Mouse (Mus musculus): Measurements from ENCODE around the gene Adgra1. TPM values are rescaled to one million over a fixed set of nuclear protein-coding genes. Genes with fewer than 3 reads are reported as not detected.

The Adgra1 gene
- polyA plus RNA-seq, 1 experiment from 2014 or later: 17.9 TPM

- H3K4me3 ChIP-seq (replicated peaks; ENCODE audit: low read length): no peak overlapping the region
- H3K9ac ChIP-seq (replicated peaks; ENCODE audit: low read depth, low read length): no peak overlapping the region
- no peaks in the 10 kb centered on the region for H3K36me3 ChIP-seq (ENCODE audit: control insufficient read depth, insufficient read depth)
- no peaks in the 10 kb centered on the region for H3K9me3 ChIP-seq (ENCODE audit: control insufficient read depth, low read length)
- peaks cover 19% of the 10 kb centered on the region for H3K4me1 ChIP-seq (replicated peaks; ENCODE audit: control insufficient read depth, insufficient read depth, low read length)
- no peak overlapping the region for H3K27ac ChIP-seq (ENCODE audit: low read length)
- H3K27me3 ChIP-seq (replicated peaks; ENCODE audit: control insufficient read depth, insufficient read depth, low read length): peaks cover 17% of the 10 kb centered on the region
- 84% methylated on average over 7 of the region's 7 CpGs for WGBS
- ATAC-seq: no peak
- H3K4me2 ChIP-seq (ENCODE audit: low read length): no peak overlapping the region
Measured at GRCm38 (mm10) chr7:139896796-139897195, 62.8 kb downstream of the Adgra1 start.

DNA sequence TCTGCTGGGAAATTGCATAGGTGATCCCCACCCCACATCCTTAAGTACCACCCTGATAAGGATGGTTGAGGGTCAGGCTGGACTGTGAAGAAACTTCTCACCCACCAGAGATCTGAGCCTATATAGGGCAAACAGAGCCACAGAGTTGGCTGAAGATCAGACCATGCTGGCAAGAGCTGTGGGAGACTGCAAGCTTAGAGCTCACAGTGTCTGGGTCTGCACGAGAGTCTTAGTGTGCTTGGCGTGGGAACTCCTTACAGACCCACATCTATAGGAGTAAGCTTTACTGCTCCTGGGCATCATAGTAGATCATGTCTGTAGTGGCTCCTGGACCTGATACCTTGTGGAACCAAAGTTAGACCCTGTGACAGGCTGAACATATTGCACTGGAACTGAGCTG, 64.6 kb downstream of the Adgra1 start:
- H3K9me3 ChIP-seq (ENCODE audit: control insufficient read depth, low read length): no peaks in the 10 kb centered on the region
- H3K36me3 ChIP-seq (ENCODE audit: control insufficient read depth, insufficient read depth): no peaks in the 10 kb centered on the region
- H3K4me1 ChIP-seq (replicated peaks; ENCODE audit: control insufficient read depth, insufficient read depth, low read length): peaks cover 19% of the 10 kb centered on the region
- 61% methylated on average over 2 of the region's 2 CpGs for WGBS
- no peak for ATAC-seq
- no peak overlapping the region for H3K4me3 ChIP-seq (replicated peaks; ENCODE audit: low read length)
- no peak overlapping the region for H3K9ac ChIP-seq (replicated peaks; ENCODE audit: low read depth, low read length)
- H3K4me2 ChIP-seq (ENCODE audit: low read length): no peak overlapping the region
- H3K27ac ChIP-seq (ENCODE audit: low read length): no peak overlapping the region
- H3K27me3 ChIP-seq (replicated peaks; ENCODE audit: control insufficient read depth, insufficient read depth, low read length): peaks cover 11% of the 10 kb centered on the region; the same call in 1 of the 2 replicates

DNA sequence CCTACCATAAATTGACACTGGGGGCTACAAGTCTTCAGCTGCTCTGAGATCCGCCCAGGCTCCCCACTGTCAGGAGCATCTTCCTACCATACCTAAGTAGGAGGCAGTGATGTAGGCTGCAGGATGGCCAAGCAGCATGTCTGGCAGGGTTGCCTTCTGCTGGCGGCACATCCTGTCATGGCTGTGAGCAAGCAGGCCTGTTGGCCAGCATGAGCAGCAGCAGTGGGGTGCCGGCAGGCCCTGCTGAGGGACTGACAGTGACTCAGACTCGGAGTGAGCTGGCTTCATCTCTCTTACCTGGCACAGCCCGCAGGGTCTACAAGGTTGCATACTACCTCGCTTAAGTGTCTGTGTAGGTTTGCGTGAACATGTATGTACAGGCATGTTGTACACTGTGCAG, 65.5 kb downstream of the Adgra1 start:
- no peak overlapping the region for H3K4me3 ChIP-seq (replicated peaks; ENCODE audit: low read length)
- no peaks in the 10 kb centered on the region for H3K36me3 ChIP-seq (ENCODE audit: control insufficient read depth, insufficient read depth)
- no peak overlapping the region for H3K4me2 ChIP-seq (ENCODE audit: low read length)
- 75% methylated on average over 7 of the region's 7 CpGs for WGBS
- no peak for ATAC-seq
- H3K27ac ChIP-seq (ENCODE audit: low read length): no peak overlapping the region
- H3K27me3 ChIP-seq (replicated peaks; ENCODE audit: control insufficient read depth, insufficient read depth, low read length): peaks cover 11% of the 10 kb centered on the region; the same call in 1 of the 2 replicates
- peaks cover 17% of the 10 kb centered on the region for H3K4me1 ChIP-seq (replicated peaks; ENCODE audit: control insufficient read depth, insufficient read depth, low read length)
- H3K9ac ChIP-seq (replicated peaks; ENCODE audit: low read depth, low read length): no peak overlapping the region
- no peaks in the 10 kb centered on the region for H3K9me3 ChIP-seq (ENCODE audit: control insufficient read depth, low read length)

DNA sequence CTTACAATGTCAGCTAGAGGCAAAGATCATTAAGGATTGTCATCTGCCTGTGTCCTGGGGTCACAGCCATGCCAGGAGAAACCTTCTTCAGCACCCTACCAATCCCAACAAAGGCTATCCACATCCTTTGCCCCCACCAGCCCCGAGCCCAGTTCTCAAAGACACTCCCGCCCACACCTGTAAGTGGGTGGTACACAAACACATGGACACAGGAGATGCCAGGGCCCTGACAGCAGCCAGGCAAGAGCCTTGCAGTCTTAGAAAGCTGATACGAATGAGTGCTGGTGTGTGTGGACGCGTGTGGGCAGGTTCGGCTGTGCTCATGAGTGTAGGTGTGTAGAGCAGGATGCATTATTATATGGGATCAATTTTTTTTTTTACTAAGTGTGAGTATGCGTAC, 66.5 kb downstream of the Adgra1 start:
- no peaks in the 10 kb centered on the region for H3K9me3 ChIP-seq (ENCODE audit: control insufficient read depth, low read length)
- H3K4me1 ChIP-seq (replicated peaks; ENCODE audit: control insufficient read depth, insufficient read depth, low read length): peaks cover 8% of the 10 kb centered on the region
- no peak for ATAC-seq
- WGBS: 96% methylated on average over 7 of the region's 7 CpGs
- H3K27ac ChIP-seq (ENCODE audit: low read length): no peak overlapping the region
- no peak overlapping the region for H3K4me3 ChIP-seq (replicated peaks; ENCODE audit: low read length)
- H3K4me2 ChIP-seq (ENCODE audit: low read length): no peak overlapping the region
- H3K36me3 ChIP-seq (ENCODE audit: control insufficient read depth, insufficient read depth): no peaks in the 10 kb centered on the region
- H3K9ac ChIP-seq (replicated peaks; ENCODE audit: low read depth, low read length): no peak overlapping the region
- H3K27me3 ChIP-seq (replicated peaks; ENCODE audit: control insufficient read depth, insufficient read depth, low read length): peaks cover 11% of the 10 kb centered on the region; the same call in 1 of the 2 replicates

- 87% methylated on average over 6 of the region's 6 CpGs for WGBS
- Histone ChIP-seq H3K27me3 (replicated peaks; ENCODE audit: control insufficient read depth, insufficient read depth, low read length) (peaks cover 7% of the 10 kb centered on the region; the same call in 1 of the 2 replicates), H3K9me3 (ENCODE audit: control insufficient read depth, low read length) (no peaks in the 10 kb centered on the region), H3K4me3 (replicated peaks; ENCODE audit: low read length) (no peak overlapping the region), H3K27ac (ENCODE audit: low read length) (no peak overlapping the region), H3K4me1 (replicated peaks; ENCODE audit: control insufficient read depth, insufficient read depth, low read length) (peaks cover 8% of the 10 kb centered on the region), H3K36me3 (ENCODE audit: control insufficient read depth, insufficient read depth) (no peaks in the 10 kb centered on the region), H3K4me2 (ENCODE audit: low read length) (no peak overlapping the region), H3K9ac (replicated peaks; ENCODE audit: low read depth, low read length) (no peak overlapping the region)
- ATAC-seq: no peak
Measured at GRCm38 (mm10) chr7:139900896-139901295, 66.9 kb downstream of the Adgra1 start.

- Histone ChIP-seq H3K4me3 (replicated peaks; ENCODE audit: low read length) (no peak overlapping the region), H3K27me3 (replicated peaks; ENCODE audit: control insufficient read depth, insufficient read depth, low read length) (peaks cover 3% of the 10 kb centered on the region; the same call in 1 of the 2 replicates), H3K4me1 (replicated peaks; ENCODE audit: control insufficient read depth, insufficient read depth, low read length) (peaks cover 8% of the 10 kb centered on the region), H3K27ac (ENCODE audit: low read length) (no peak overlapping the region), H3K9me3 (ENCODE audit: control insufficient read depth, low read length) (no peaks in the 10 kb centered on the region), H3K9ac (replicated peaks; ENCODE audit: low read depth, low read length) (no peak overlapping the region), H3K36me3 (ENCODE audit: control insufficient read depth, insufficient read depth) (no peaks in the 10 kb centered on the region), H3K4me2 (ENCODE audit: low read length) (no peak overlapping the region)
- 32% methylated on average over 1 of the region's 1 CpGs for WGBS
- ATAC-seq: no peak
Measured at GRCm38 (mm10) chr7:139901981-139902380, 68.0 kb downstream of the Adgra1 start.

DNA sequence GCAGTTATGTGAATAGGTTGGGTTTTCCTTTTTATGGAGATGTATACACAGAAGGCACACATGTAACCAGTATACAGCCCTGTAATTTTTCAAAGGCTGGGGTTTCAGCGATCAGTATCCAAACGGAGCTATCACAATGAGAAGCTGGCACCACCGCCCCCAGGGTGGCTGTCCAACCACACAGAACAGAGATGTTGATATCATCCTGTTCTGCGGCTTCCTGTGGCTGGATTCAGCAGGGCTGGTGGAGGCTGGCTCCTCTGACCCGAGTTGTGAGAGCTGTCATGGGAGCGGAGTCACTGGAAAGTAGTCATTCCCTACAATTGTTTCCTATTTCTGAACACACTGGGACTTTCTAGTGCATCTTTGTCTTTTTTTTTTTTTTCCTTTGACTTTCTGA, 71.3 kb downstream of the Adgra1 start:
- H3K9ac ChIP-seq (replicated peaks; ENCODE audit: low read depth, low read length): no peak overlapping the region
- H3K4me3 ChIP-seq (replicated peaks; ENCODE audit: low read length): no peak overlapping the region
- 30% methylated on average over 6 of the region's 6 CpGs for WGBS
- peaks cover 24% of the 10 kb centered on the region for H3K4me1 ChIP-seq (replicated peaks; ENCODE audit: control insufficient read depth, insufficient read depth, low read length)
- no peaks in the 10 kb centered on the region for H3K36me3 ChIP-seq (ENCODE audit: control insufficient read depth, insufficient read depth)
- peaks cover 3% of the 10 kb centered on the region; the same call in 1 of the 2 replicates for H3K27me3 ChIP-seq (replicated peaks; ENCODE audit: control insufficient read depth, insufficient read depth, low read length)
- ATAC-seq: no peak
- no peak overlapping the region for H3K27ac ChIP-seq (ENCODE audit: low read length)
- H3K4me2 ChIP-seq (ENCODE audit: low read length): no peak overlapping the region
- no peaks in the 10 kb centered on the region for H3K9me3 ChIP-seq (ENCODE audit: control insufficient read depth, low read length)

GRCm38 (mm10) chr7:139905661-139906060, 71.7 kb downstream of the Adgra1 start:
- Histone ChIP-seq H3K9ac (replicated peaks; ENCODE audit: low read depth, low read length) (no peak overlapping the region), H3K4me1 (replicated peaks; ENCODE audit: control insufficient read depth, insufficient read depth, low read length) (peaks cover 25% of the 10 kb centered on the region), H3K36me3 (ENCODE audit: control insufficient read depth, insufficient read depth) (no peaks in the 10 kb centered on the region), H3K4me3 (replicated peaks; ENCODE audit: low read length) (no peak overlapping the region), H3K9me3 (ENCODE audit: control insufficient read depth, low read length) (no peaks in the 10 kb centered on the region), H3K27me3 (replicated peaks; ENCODE audit: control insufficient read depth, insufficient read depth, low read length) (peaks cover 3% of the 10 kb centered on the region; the same call in 1 of the 2 replicates), H3K4me2 (ENCODE audit: low read length) (no peak overlapping the region), H3K27ac (ENCODE audit: low read length) (no peak overlapping the region)
- no peak for ATAC-seq
- WGBS: 5% methylated on average over 6 of the region's 6 CpGs

DNA sequence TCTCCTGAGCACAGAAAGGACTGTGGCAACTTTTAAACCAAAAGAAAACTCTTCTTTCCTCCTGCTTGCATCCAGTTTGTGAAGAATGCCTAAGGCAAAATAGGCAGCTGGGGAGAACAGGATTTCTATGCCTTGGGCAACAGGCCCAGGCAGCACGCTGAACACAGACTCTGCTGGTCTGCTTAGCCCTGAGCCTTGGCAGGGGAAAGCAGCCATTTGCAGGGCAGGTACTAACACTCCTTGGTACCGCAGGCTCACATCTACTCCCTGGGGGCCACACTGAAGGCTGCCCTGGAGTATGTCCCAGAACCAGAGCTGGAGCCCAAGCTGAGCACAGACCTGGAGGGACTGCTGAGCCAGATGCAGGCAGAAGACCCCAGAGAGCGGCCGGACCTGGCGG, 74.2 kb downstream of the Adgra1 start:
- peak; percentile 57 for ATAC-seq
- no peaks in the 10 kb centered on the region for H3K36me3 ChIP-seq (ENCODE audit: control insufficient read depth, insufficient read depth)
- no peaks in the 10 kb centered on the region for H3K9me3 ChIP-seq (ENCODE audit: control insufficient read depth, low read length)
- H3K9ac ChIP-seq (replicated peaks; ENCODE audit: low read depth, low read length): no peak overlapping the region
- no peak overlapping the region for H3K4me3 ChIP-seq (replicated peaks; ENCODE audit: low read length)
- H3K4me2 ChIP-seq (ENCODE audit: low read length): no peak overlapping the region
- 45% methylated on average over 5 of the region's 5 CpGs for WGBS
- H3K4me1 ChIP-seq (replicated peaks; ENCODE audit: control insufficient read depth, insufficient read depth, low read length): peaks cover 25% of the 10 kb centered on the region
- 0 out of 2 replicates have a peak overlapping the region, but pooled peaks have one; percentile 16 for H3K27ac ChIP-seq (ENCODE audit: low read length)
- H3K27me3 ChIP-seq (replicated peaks; ENCODE audit: control insufficient read depth, insufficient read depth, low read length): peaks cover 3% of the 10 kb centered on the region; the same call in 1 of the 2 replicates

GRCm38 (mm10) chr7:139909469-139909868, 75.5 kb downstream of the Adgra1 start:
- Histone ChIP-seq H3K4me3 (replicated peaks; ENCODE audit: low read length) (no peak overlapping the region), H3K27me3 (replicated peaks; ENCODE audit: control insufficient read depth, insufficient read depth, low read length) (peaks cover 10% of the 10 kb centered on the region), H3K4me1 (replicated peaks; ENCODE audit: control insufficient read depth, insufficient read depth, low read length) (peaks cover 29% of the 10 kb centered on the region), H3K4me2 (ENCODE audit: low read length) (no peak overlapping the region), H3K36me3 (ENCODE audit: control insufficient read depth, insufficient read depth) (no peaks in the 10 kb centered on the region), H3K27ac (ENCODE audit: low read length) (no peak overlapping the region), H3K9ac (replicated peaks; ENCODE audit: low read depth, low read length) (no peak overlapping the region), H3K9me3 (ENCODE audit: control insufficient read depth, low read length) (no peaks in the 10 kb centered on the region)
- 22% methylated on average over 6 of the region's 6 CpGs for WGBS
- ATAC-seq: peak; percentile 68

Measured in forebrain, embryonic 16.5 days (tissue).